Mouse (Mus musculus): ENCODE measurements around the gene Alkbh5. TPM values are rescaled to one million over a fixed set of nuclear protein-coding genes. Genes with fewer than 3 reads are reported as not detected.
"Not testable (repeated sequence)": the region's sequence is repeated elsewhere in the genome, so short reads cannot be mapped to it uniquely, and the experiment has no call there.

Gene Alkbh5
- total RNA-seq, 4 experiments from 2014 or later, result 81.3 to 88.8 (median 82.6) TPM

GRCm38 (mm10) chr11:60541831-60542230 lies 5.7 kb downstream of the Alkbh5 start:
- DNase-seq (ENCODE audit: low spot score), result no peak

DNA sequence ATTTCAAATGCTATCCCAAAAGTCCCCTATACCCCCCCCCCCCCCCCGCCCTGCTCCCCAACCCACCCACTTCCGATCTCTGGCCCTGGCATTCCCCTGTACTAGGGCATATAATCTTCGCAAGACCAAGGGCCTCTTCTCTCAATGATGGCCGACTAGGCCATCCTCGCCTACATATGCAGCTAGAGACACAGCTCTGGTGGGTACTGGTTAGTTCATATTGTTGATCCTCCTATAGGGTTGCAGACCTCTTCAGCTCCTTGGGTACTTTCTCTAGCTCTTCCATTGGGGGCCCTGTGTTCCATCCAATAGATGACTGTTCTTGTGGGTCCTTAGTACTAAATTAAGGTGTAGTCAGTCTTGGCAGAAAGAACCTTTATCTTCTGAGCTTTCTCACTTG lies 7.0 kb downstream of the Alkbh5 start:
- DNase-seq (ENCODE audit: low spot score), result not testable (repeated sequence)

GRCm38 (mm10) chr11:60545433-60545832 lies 9.3 kb downstream of the Alkbh5 start:
- no peak for DNase-seq (ENCODE audit: low spot score)

- no peak for DNase-seq (ENCODE audit: low spot score)
Measured at GRCm38 (mm10) chr11:60548112-60548511, 11.9 kb downstream of the Alkbh5 start.

- DNase-seq (ENCODE audit: low spot score), result no peak
Measured at GRCm38 (mm10) chr11:60553091-60553490, 16.9 kb downstream of the Alkbh5 start.

- no peak for DNase-seq (ENCODE audit: low spot score)
Measured at GRCm38 (mm10) chr11:60557675-60558074, 21.5 kb downstream of the Alkbh5 start.

DNA sequence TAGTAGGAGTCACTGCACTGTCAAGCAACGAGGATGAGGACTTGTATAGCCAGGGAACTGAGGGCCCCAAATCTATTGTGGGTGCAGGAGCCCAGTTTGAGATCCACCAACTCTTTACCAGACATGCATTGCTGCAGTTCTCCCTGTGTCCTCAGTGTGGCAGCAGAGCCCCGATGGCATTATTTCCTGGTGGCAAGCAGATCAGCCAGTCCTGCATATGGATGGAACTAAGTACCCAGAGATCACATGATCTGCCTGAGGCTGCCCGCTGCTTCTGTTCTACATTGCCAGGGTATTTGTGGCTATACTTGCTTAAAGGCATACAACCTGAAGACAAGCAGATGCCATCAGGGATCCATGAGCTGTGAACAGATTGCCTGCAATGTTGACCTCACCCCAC lies 23.2 kb downstream of the Alkbh5 start:
- DNase-seq (ENCODE audit: low spot score), result peak; percentile 58

- DNase-seq (ENCODE audit: low spot score), result not testable (repeated sequence)
Measured at GRCm38 (mm10) chr11:60574006-60574405, 37.8 kb downstream of the Alkbh5 start.

Other genes with a start within 250 kb of the Alkbh5 start
- 100 to 1,000 TPM; 121 to 134 (median 127) TPM for gene Tom1l2, start 183.5 kb upstream of the Alkbh5 start, total RNA-seq (2022)
- gene Drc3, start 183.1 kb upstream of the Alkbh5 start, total RNA-seq (2022), result 1 to 10 TPM; 2.3 to 3.4 (median 2.7) TPM
- gene Gid4, start 119.2 kb upstream of the Alkbh5 start, total RNA-seq (2022), result 10 to 100 TPM; 46.3 to 52.1 (median 49.5) TPM
- 10 to 100 TPM; 41.7 to 49.1 (median 43.6) TPM for gene Atpaf2, start 117.9 kb upstream of the Alkbh5 start, total RNA-seq (2022)
- gene Drg2, start 81.8 kb upstream of the Alkbh5 start, total RNA-seq (2022), result 10 to 100 TPM; 27.5 to 33.6 (median 29.6) TPM
- gene Myo15, start 67.0 kb upstream of the Alkbh5 start, total RNA-seq (2022), result under 1 TPM in 2 of 4 experiments, not detected in 2; 0.03 TPM
- 10 to 100 TPM; 11.0 to 14.5 (median 11.9) TPM for gene Llgl1, start 163.3 kb downstream of the Alkbh5 start, total RNA-seq (2022)
- 100 to 1,000 TPM; 124 to 147 (median 134) TPM for gene Flii, start 190.9 kb downstream of the Alkbh5 start, total RNA-seq (2022)
- 10 to 100 TPM; 37.3 to 51.5 (median 39.8) TPM for gene Mief2, start 192.0 kb downstream of the Alkbh5 start, total RNA-seq (2022)
- 1 to 10 TPM; 3.9 to 6.1 (median 4.8) TPM for gene Top3a, start 241.0 kb downstream of the Alkbh5 start, total RNA-seq (2022)
- 10 to 100 TPM; 14.0 to 18.0 (median 15.8) TPM for gene Smcr8, start 241.1 kb downstream of the Alkbh5 start, total RNA-seq (2022)

Data from heart, adult 8-10 months (tissue).